Mouse (Mus musculus) heart, embryonic 12.5 days (tissue): ENCODE data around the gene Myzap. TPM values are rescaled to one million over a fixed set of nuclear protein-coding genes. Genes with fewer than 3 reads are reported as not detected.

Experiments used
- ATAC-seq: fragments of 200-750 bp; cut with Nextera tagmentation; 2 replicates; pipeline ENCODE4 v1.8.0; 2017; ENCODE audit warnings: moderate TSS enrichment, moderate library complexity; ENCODE audit not compliant: insufficient number of reproducible peaks, low FRiP score
- H3K27ac ChIP-seq: fragments of 300-500 bp; sonication (generic); 2 replicates; pipeline ENCODE4 v1.5.1; 2016; ENCODE audit warnings: mild to moderate bottlenecking, moderate library complexity; ENCODE audit not compliant: poor library complexity, severe bottlenecking
- H3K27me3 ChIP-seq: fragments of 300-500 bp; sonication (generic); replicated peaks from 2 replicates; pipeline ENCODE4 v1.6.1; 2016; ENCODE audit warnings: mild to moderate bottlenecking, moderate library complexity
- H3K36me3 ChIP-seq: fragments of 300-500 bp; sonication (generic); 2 replicates; pipeline ENCODE4 v1.6.1; 2016; ENCODE audit warnings: mild to moderate bottlenecking, moderate library complexity
- H3K4me1 ChIP-seq: fragments of 300-500 bp; sonication (generic); replicated peaks from 2 replicates; pipeline ENCODE4 v1.6.1; 2016; ENCODE audit warnings: mild to moderate bottlenecking
- H3K4me2 ChIP-seq: fragments of 300-500 bp; sonication (generic); 2 replicates; pipeline ENCODE4 v1.6.1; 2016; ENCODE audit warnings: mild to moderate bottlenecking, moderate library complexity
- H3K4me3 ChIP-seq: fragments of 300-500 bp; sonication (generic); 2 replicates; pipeline ENCODE4 v1.5.1; 2016; ENCODE audit warnings: mild to moderate bottlenecking
- H3K9ac ChIP-seq: fragments of 300-500 bp; sonication (generic); 2 replicates; pipeline ENCODE4 v1.6.1; 2016; ENCODE audit warnings: mild to moderate bottlenecking, moderate library complexity
- H3K9me3 ChIP-seq: fragments of 300-500 bp; sonication (generic); replicated peaks from 2 replicates; pipeline ENCODE4 v1.6.1; 2016; ENCODE audit warnings: mild to moderate bottlenecking, moderate library complexity
- WGBS: fragments of 180-500 bp; shearing (Covaris S2); methylation state at CpG from one replicate; pipeline ENCODE4 v1.1.7; 2016; 5-methylcytosine and 5-hydroxymethylcytosine counted together
- polyA plus RNA-seq: library from polyadenylated mRNA; unstranded; fragments of >200 nt; fragmentation: Nextera tagmentation; extraction: Ambion mirVana; gene quantifications from 2 replicates; pipeline ENCODE4 v1.2.1, GENCODE M21; 2016

The Myzap gene
- polyA plus RNA-seq, 1 experiment from 2014 or later = 64.7 TPM

- Histone ChIP-seq H3K9ac (no peak overlapping the region), H3K4me3 (no peak overlapping the region), H3K9me3 (no peaks in the 10 kb centered on the region), H3K4me2 (no peak overlapping the region), H3K4me1 (peaks cover 32% of the 10 kb centered on the region), H3K27ac (no peak overlapping the region), H3K27me3 (0 out of 2 replicates have a peak, but pooled peaks cover 5% of the 10 kb centered on the region), H3K36me3 (no peaks in the 10 kb centered on the region)
- 71% methylated on average over 7 of the region's 7 CpGs for WGBS
- ATAC-seq = no peak
Observed at GRCm38 (mm10) chr9:71599861-71600260, 7.7 kb upstream of the Myzap start.

GRCm38 (mm10) chr9:71596888-71597287, 4.7 kb upstream of the Myzap start:
- Histone ChIP-seq H3K9me3 (no peaks in the 10 kb centered on the region), H3K4me3 (no peak overlapping the region), H3K9ac (no peak overlapping the region), H3K27me3 (0 out of 2 replicates have a peak, but pooled peaks cover 5% of the 10 kb centered on the region), H3K4me2 (no peak overlapping the region), H3K36me3 (no peaks in the 10 kb centered on the region), H3K27ac (no peak overlapping the region), H3K4me1 (peaks cover 33% of the 10 kb centered on the region)
- WGBS = 64% methylated on average over 6 of the region's 6 CpGs
- ATAC-seq = no peak

- no peak for ATAC-seq
- Histone ChIP-seq H3K4me2 (peak overlapping the region; percentile 91), H3K4me3 (peak overlapping the region; percentile 84), H3K36me3 (no peaks in the 10 kb centered on the region), H3K4me1 (peaks cover 63% of the 10 kb centered on the region), H3K9ac (peak overlapping the region; percentile 90), H3K27ac (peak overlapping the region; percentile 5; the same call in 1 of the 2 replicates), H3K27me3 (no peaks in the 10 kb centered on the region), H3K9me3 (no peaks in the 10 kb centered on the region)
- 31% methylated on average over 6 of the region's 6 CpGs for WGBS
Observed at GRCm38 (mm10) chr9:71592577-71593285, 571 bp upstream of the Myzap start.

- peak overlapping the region; percentile 91 for H3K4me2 ChIP-seq
- peaks cover 64% of the 10 kb centered on the region for H3K4me1 ChIP-seq
- H3K27ac ChIP-seq = peak overlapping the region; percentile 92
- ATAC-seq = no peak
- peak overlapping the region; percentile 84 for H3K4me3 ChIP-seq
- WGBS = 20% methylated on average over 5 of the region's 5 CpGs
- H3K36me3 ChIP-seq = peaks cover 4% of the 10 kb centered on the region
- H3K9ac ChIP-seq = peak overlapping the region; percentile 90
- no peaks in the 10 kb centered on the region for H3K27me3 ChIP-seq
- 0 out of 2 replicates have a peak, but pooled peaks cover under 1% of the 10 kb centered on the region for H3K9me3 ChIP-seq
Observed at GRCm38 (mm10) chr9:71591106-71591505, 1.1 kb downstream of the Myzap start.

GRCm38 (mm10) chr9:71589771-71590170, 2.4 kb downstream of the Myzap start:
- Histone ChIP-seq H3K4me3 (peak overlapping the region; percentile 84), H3K27ac (peak overlapping the region; percentile 92), H3K4me1 (peaks cover 64% of the 10 kb centered on the region), H3K36me3 (peaks cover 18% of the 10 kb centered on the region), H3K4me2 (peak overlapping the region; percentile 91), H3K27me3 (no peaks in the 10 kb centered on the region), H3K9ac (peak overlapping the region; percentile 41; the same call in 1 of the 2 replicates), H3K9me3 (0 out of 2 replicates have a peak, but pooled peaks cover 10% of the 10 kb centered on the region)
- 22% methylated on average over 7 of the region's 7 CpGs for WGBS
- no peak for ATAC-seq

- H3K36me3 ChIP-seq = peaks cover 22% of the 10 kb centered on the region
- no peaks in the 10 kb centered on the region for H3K27me3 ChIP-seq
- no peak overlapping the region for H3K4me3 ChIP-seq
- H3K27ac ChIP-seq = peak overlapping the region; percentile 92
- 0 out of 2 replicates have a peak, but pooled peaks cover 12% of the 10 kb centered on the region for H3K9me3 ChIP-seq
- peak overlapping the region; percentile 91 for H3K4me2 ChIP-seq
- ATAC-seq = no peak
- 0 out of 2 replicates have a peak overlapping the region, but pooled peaks have one; percentile 29 for H3K9ac ChIP-seq
- peaks cover 60% of the 10 kb centered on the region for H3K4me1 ChIP-seq
- 19% methylated on average over 2 of the region's 2 CpGs for WGBS
Observed at GRCm38 (mm10) chr9:71588930-71589592, 3.1 kb downstream of the Myzap start.

GRCm38 (mm10) chr9:71586408-71586807, 5.8 kb downstream of the Myzap start:
- Histone ChIP-seq H3K4me3 (no peak overlapping the region), H3K27ac (no peak overlapping the region), H3K4me1 (peaks cover 55% of the 10 kb centered on the region), H3K27me3 (no peaks in the 10 kb centered on the region), H3K4me2 (no peak overlapping the region), H3K9me3 (0 out of 2 replicates have a peak, but pooled peaks cover 12% of the 10 kb centered on the region), H3K36me3 (peaks cover 26% of the 10 kb centered on the region), H3K9ac (no peak overlapping the region)
- no peak for ATAC-seq
- 45% methylated on average over 3 of the region's 3 CpGs for WGBS

- 64% methylated on average over 1 of the region's 1 CpGs for WGBS
- Histone ChIP-seq H3K27me3 (no peaks in the 10 kb centered on the region), H3K4me2 (no peak overlapping the region), H3K27ac (no peak overlapping the region), H3K9me3 (0 out of 2 replicates have a peak, but pooled peaks cover 12% of the 10 kb centered on the region), H3K4me1 (peaks cover 22% of the 10 kb centered on the region), H3K9ac (no peak overlapping the region), H3K36me3 (peaks cover 45% of the 10 kb centered on the region), H3K4me3 (no peak overlapping the region)
- ATAC-seq = no peak
Observed at GRCm38 (mm10) chr9:71582771-71583170, 9.4 kb downstream of the Myzap start.

GRCm38 (mm10) chr9:71578896-71579564, 13.1 kb downstream of the Myzap start:
- H3K36me3 ChIP-seq = peaks cover 43% of the 10 kb centered on the region
- 77% methylated on average over 7 of the region's 7 CpGs for WGBS
- ATAC-seq = no peak
- H3K27ac ChIP-seq = no peak overlapping the region
- no peaks in the 10 kb centered on the region for H3K27me3 ChIP-seq
- no peaks in the 10 kb centered on the region for H3K9me3 ChIP-seq
- H3K4me3 ChIP-seq = no peak overlapping the region
- peaks cover 14% of the 10 kb centered on the region; the same call in 1 of the 2 replicates for H3K4me1 ChIP-seq
- no peak overlapping the region for H3K4me2 ChIP-seq
- no peak overlapping the region for H3K9ac ChIP-seq

- 81% methylated on average over 3 of the region's 3 CpGs for WGBS
- H3K36me3 ChIP-seq = peaks cover 36% of the 10 kb centered on the region
- H3K4me1 ChIP-seq = 0 out of 2 replicates have a peak, but pooled peaks cover under 1% of the 10 kb centered on the region
- no peaks in the 10 kb centered on the region for H3K9me3 ChIP-seq
- H3K27me3 ChIP-seq = no peaks in the 10 kb centered on the region
- ATAC-seq = no peak
- H3K27ac ChIP-seq = no peak overlapping the region
- no peak overlapping the region for H3K4me3 ChIP-seq
- H3K9ac ChIP-seq = no peak overlapping the region
- no peak overlapping the region for H3K4me2 ChIP-seq
Observed at GRCm38 (mm10) chr9:71574440-71574839, 17.7 kb downstream of the Myzap start.
